Mouse (Mus musculus) lung, postnatal 4 days (tissue): Measurements from ENCODE around the gene Zcchc2.

Source experiments
- DNase-seq, 2 experiments: peaks; one replicate each; pipeline ENCODE4 v3.0.0; 2021

The Zcchc2 gene

GRCm38 (mm10) chr1:105990138-105990821 lies at the start of gene Zcchc2:
Zcchc2 (plus strand) TSS chr1:105990406.
- DNase-seq, result peak; percentile 99

GRCm38 (mm10) chr1:105944927-105945580 lies 45.2 kb upstream of the Zcchc2 start:
- no peak for DNase-seq

- peak in 1 of 2 experiments; percentile 42 for DNase-seq
These were observed 43.3 kb upstream of the Zcchc2 start for GRCm38 (mm10) chr1:105946581-105947540.

GRCm38 (mm10) chr1:105948352-105948751 lies 41.9 kb upstream of the Zcchc2 start:
- DNase-seq, result no peak

- DNase-seq, result no peak
These were observed 36.6 kb upstream of the Zcchc2 start for GRCm38 (mm10) chr1:105953588-105953987.

- DNase-seq, result no peak
These were observed 36.2 kb upstream of the Zcchc2 start for GRCm38 (mm10) chr1:105954047-105954446.

- DNase-seq, result no peak
These were observed 34.1 kb upstream of the Zcchc2 start for GRCm38 (mm10) chr1:105956057-105956456.

GRCm38 (mm10) chr1:105961472-105961871 lies 28.7 kb upstream of the Zcchc2 start:
- DNase-seq, result no peak

- DNase-seq, result no peak
These were observed 28.0 kb upstream of the Zcchc2 start for GRCm38 (mm10) chr1:105962084-105962818.

- DNase-seq, result no peak
These were observed 27.4 kb upstream of the Zcchc2 start for GRCm38 (mm10) chr1:105962852-105963251.

- DNase-seq, result no peak
These were observed 25.7 kb upstream of the Zcchc2 start for GRCm38 (mm10) chr1:105964514-105964913.

- peak in 1 of 2 experiments; percentile 42 for DNase-seq
These were observed 25.0 kb upstream of the Zcchc2 start for GRCm38 (mm10) chr1:105965189-105965588.

GRCm38 (mm10) chr1:105971490-105972170 lies 18.6 kb upstream of the Zcchc2 start:
- peak; percentile 23 to 47 for DNase-seq

- DNase-seq, result no peak
These were observed 16.2 kb upstream of the Zcchc2 start for GRCm38 (mm10) chr1:105974023-105974422.

- no peak for DNase-seq
These were observed 12.6 kb upstream of the Zcchc2 start for GRCm38 (mm10) chr1:105977446-105978094.

- DNase-seq, result peak in 1 of 2 experiments; percentile 16
These were observed 9.2 kb upstream of the Zcchc2 start for GRCm38 (mm10) chr1:105980849-105981610.

- DNase-seq, result no peak
These were observed 7.5 kb upstream of the Zcchc2 start for GRCm38 (mm10) chr1:105982496-105983364.

GRCm38 (mm10) chr1:105984172-105984571 lies 6.0 kb upstream of the Zcchc2 start:
- DNase-seq, result no peak

- DNase-seq, result no peak
These were observed 2.0 kb upstream of the Zcchc2 start for GRCm38 (mm10) chr1:105988171-105988570.
